ENCODE assay signal across 8 mouse cellular contexts in genomic region chr13:14040186-14040585, GRCm38 (mm10). TPM values are rescaled to one million over a fixed set of nuclear protein-coding genes. Genes with fewer than 3 reads are reported as not detected.
DNase-seq lines count a peak whose midpoint lies in the region; ATAC-seq and TF ChIP-seq lines count a peak whose summit lies in the region.

No protein-coding gene starts in this region.

- TF ChIP-seq POLR2A in kidney, adult 2 months (IDR thresholded peaks at IDR 0.05; ENCODE audit: low read depth, low read length): no peak
- no peak for TF ChIP-seq POLR2A in limb, embryonic 14.5 days (IDR thresholded peaks at IDR 0.05; ENCODE audit: borderline replicate concordance, extremely low read depth, insufficient read depth, insufficient read length)

- H3K27me3 ChIP-seq in kidney, adult 2 months (replicated peaks; ENCODE audit: control insufficient read depth, insufficient read depth, low read length): no peaks in the 10 kb centered on the region
- H3K27me3 ChIP-seq in forebrain, embryonic 16.5 days (replicated peaks; ENCODE audit: control insufficient read depth, insufficient read depth, low read length): no peaks in the 10 kb centered on the region
- H3K27me3 ChIP-seq in limb, embryonic 14.5 days (ENCODE audit: control insufficient read depth, insufficient read depth, low read length): no peaks in the 10 kb centered on the region
- no peaks in the 10 kb centered on the region for H3K27me3 ChIP-seq in stomach, embryonic 16.5 days (ENCODE audit: control insufficient read depth, insufficient read depth, low read length)

- no peak for TF ChIP-seq CTCF in kidney, adult 2 months (conservative IDR thresholded peaks at IDR 0.05; ENCODE audit: insufficient read depth, insufficient read length, low read depth, low read length)

- 0 out of 2 replicates have a peak overlapping the region, but pooled peaks have one; percentile 2 for H3K27ac ChIP-seq in kidney, adult 2 months (ENCODE audit: insufficient read depth, low read depth, low read length)
- H3K27ac ChIP-seq in forebrain, embryonic 16.5 days (ENCODE audit: low read length): no peak overlapping the region
- peak overlapping the region; percentile 97 for H3K27ac ChIP-seq in limb, embryonic 14.5 days (replicated peaks; ENCODE audit: low read depth, low read length)
- peak overlapping the region; percentile 97 for H3K27ac ChIP-seq in stomach, embryonic 16.5 days (ENCODE audit: low read length)

- no peak overlapping the region for H3K4me3 ChIP-seq in kidney, adult 2 months (ENCODE audit: insufficient read depth, low read depth, low read length)
- peak overlapping the region; percentile 77 for H3K4me3 ChIP-seq in forebrain, embryonic 16.5 days (replicated peaks; ENCODE audit: low read length)
- H3K4me3 ChIP-seq in limb, embryonic 14.5 days (replicated peaks; ENCODE audit: low read length): peak overlapping the region; percentile 65
- peak overlapping the region; percentile 83 for H3K4me3 ChIP-seq in stomach, embryonic 16.5 days (replicated peaks; ENCODE audit: low read length)

- no peak for ATAC-seq in forebrain, embryonic 16.5 days
- ATAC-seq in limb, embryonic 14.5 days (ENCODE audit: low FRiP score, low read depth): no peak
- ATAC-seq in stomach, embryonic 16.5 days (ENCODE audit: insufficient read depth, low FRiP score): peak; percentile 6; the same call in 1 of the 2 replicates
- ATAC-seq in inflammation-experienced regulatory T-cells, adult 6 months: no peak

- no peaks in the 10 kb centered on the region for H3K36me3 ChIP-seq in kidney, adult 2 months (ENCODE audit: control insufficient read depth, insufficient read depth, low read length)
- H3K36me3 ChIP-seq in forebrain, embryonic 16.5 days (ENCODE audit: control insufficient read depth, insufficient read depth): no peaks in the 10 kb centered on the region
- no peaks in the 10 kb centered on the region; the same call in 1 of the 2 replicates for H3K36me3 ChIP-seq in limb, embryonic 14.5 days (ENCODE audit: control insufficient read depth, insufficient read depth, low read length)
- H3K36me3 ChIP-seq in stomach, embryonic 16.5 days (ENCODE audit: control insufficient read depth, insufficient read depth, low read length): no peaks in the 10 kb centered on the region

- WGBS in kidney, adult 2 months: 3% methylated on average over 5 of the region's 5 CpGs
- 46% methylated on average over 5 of the region's 5 CpGs for WGBS in forebrain, embryonic 16.5 days
- 26% methylated on average over 5 of the region's 5 CpGs for WGBS in limb, embryonic 14.5 days
- WGBS in stomach, embryonic 16.5 days: 21% methylated on average over 5 of the region's 5 CpGs

- H3K9ac ChIP-seq in forebrain, embryonic 16.5 days (replicated peaks; ENCODE audit: low read depth, low read length): no peak overlapping the region
- peak overlapping the region; percentile 81 for H3K9ac ChIP-seq in limb, embryonic 14.5 days (ENCODE audit: low read depth, low read length, severe bottlenecking)
- peak overlapping the region; percentile 60 for H3K9ac ChIP-seq in stomach, embryonic 16.5 days (ENCODE audit: low read length)

- peaks cover 4% of the 10 kb centered on the region; the same call in 1 of the 2 replicates for H3K4me1 ChIP-seq in kidney, adult 2 months (ENCODE audit: control insufficient read depth, insufficient read depth, low read length)
- peaks cover 10% of the 10 kb centered on the region for H3K4me1 ChIP-seq in forebrain, embryonic 16.5 days (replicated peaks; ENCODE audit: control insufficient read depth, insufficient read depth, low read length)
- H3K4me1 ChIP-seq in limb, embryonic 14.5 days (ENCODE audit: control insufficient read depth, insufficient read depth, low read length): peaks cover 11% of the 10 kb centered on the region
- peaks cover 12% of the 10 kb centered on the region for H3K4me1 ChIP-seq in stomach, embryonic 16.5 days (ENCODE audit: control insufficient read depth, insufficient read depth, low read length)

- DNase-seq in kidney, adult 2 months: peak; percentile 56
- DNase-seq in kidney, adult 11 months: no peak
- peak; percentile 87 for DNase-seq in Muller cell, postnatal 12 days (ENCODE audit: inconsistent ontology term)
- DNase-seq in limb, embryonic 14.5 days (ENCODE audit: low spot score): peak; percentile 52
- DNase-seq in thymus, postnatal 10 days (ENCODE audit: low spot score in 2 of 2): no peak

- no peaks in the 10 kb centered on the region for H3K9me3 ChIP-seq in forebrain, embryonic 16.5 days (ENCODE audit: control insufficient read depth, low read length)
- no peaks in the 10 kb centered on the region for H3K9me3 ChIP-seq in limb, embryonic 14.5 days (ENCODE audit: control insufficient read depth, low read length)
- no peaks in the 10 kb centered on the region for H3K9me3 ChIP-seq in stomach, embryonic 16.5 days (replicated peaks; ENCODE audit: control insufficient read depth, low read length)

- peak overlapping the region; percentile 73 for H3K4me2 ChIP-seq in forebrain, embryonic 16.5 days (ENCODE audit: low read length)
- peak overlapping the region; percentile 92 for H3K4me2 ChIP-seq in limb, embryonic 14.5 days (replicated peaks; ENCODE audit: low read depth, low read length, severe bottlenecking)
- H3K4me2 ChIP-seq in stomach, embryonic 16.5 days (ENCODE audit: low read depth, low read length): peak overlapping the region; percentile 90

RNA-seq across cellular contexts. Expression of gene Tbce, which starts 0.7 kb away (rescaled TPM):
- polyA plus RNA-seq in kidney, adult 2 months (2012; rRNA removed): 15.1 and 15.3 TPM in 2 replicates
- 105 and 113 TPM in 2 replicates for polyA plus RNA-seq in forebrain, embryonic 16.5 days (2015; fragmentation: Nextera tagmentation; extraction: Ambion mirVana)
- 111 and 116 TPM in 2 replicates for polyA plus RNA-seq in limb, embryonic 14.5 days (2012; rRNA removed)
- polyA plus RNA-seq in limb, embryonic 14.5 days (2014; fragmentation: Nextera tagmentation; extraction: Ambion mirVana): 48.4 and 54.7 TPM in 2 replicates
- polyA plus RNA-seq in stomach, embryonic 16.5 days (2015; fragmentation: Nextera tagmentation; extraction: Ambion mirVana): 52.6 and 58.9 TPM in 2 replicates
- polyA plus RNA-seq in inflammation-experienced regulatory T-cells, adult 6 months (2017; shearing (Covaris generic)): 100 to 1,000 TPM in 1 of 3 experiments, 10 to 100 TPM in 2; 72.6 to 120 (median 76.2) TPM

RNA-seq across cellular contexts. Expression of gene Arid4b, which starts 22.8 kb away (rescaled TPM):
- polyA plus RNA-seq in kidney, adult 2 months (2012; rRNA removed): 3.9 and 4.0 TPM in 2 replicates
- polyA plus RNA-seq in forebrain, embryonic 16.5 days (2015; fragmentation: Nextera tagmentation; extraction: Ambion mirVana): 97.6 and 100 TPM in 2 replicates
- polyA plus RNA-seq in limb, embryonic 14.5 days (2012; rRNA removed): 23.3 and 25.9 TPM in 2 replicates
- polyA plus RNA-seq in limb, embryonic 14.5 days (2014; fragmentation: Nextera tagmentation; extraction: Ambion mirVana): 68.8 and 81.1 TPM in 2 replicates
- 53.2 and 54.8 TPM in 2 replicates for polyA plus RNA-seq in stomach, embryonic 16.5 days (2015; fragmentation: Nextera tagmentation; extraction: Ambion mirVana)
- 10 to 100 TPM; 49.5 to 68.7 (median 53.9) TPM for polyA plus RNA-seq in inflammation-experienced regulatory T-cells, adult 6 months (2017; shearing (Covaris generic))

RNA-seq across cellular contexts. Expression of gene Ggps1, which starts 23.1 kb away (rescaled TPM):
- 9.9 and 13.8 TPM in 2 replicates for polyA plus RNA-seq in kidney, adult 2 months (2012; rRNA removed)
- polyA plus RNA-seq in forebrain, embryonic 16.5 days (2015; fragmentation: Nextera tagmentation; extraction: Ambion mirVana): 79.6 and 87.4 TPM in 2 replicates
- polyA plus RNA-seq in limb, embryonic 14.5 days (2012; rRNA removed): 31.7 and 35.9 TPM in 2 replicates
- 48.2 and 55.9 TPM in 2 replicates for polyA plus RNA-seq in limb, embryonic 14.5 days (2014; fragmentation: Nextera tagmentation; extraction: Ambion mirVana)
- 45.0 and 45.6 TPM in 2 replicates for polyA plus RNA-seq in stomach, embryonic 16.5 days (2015; fragmentation: Nextera tagmentation; extraction: Ambion mirVana)
- polyA plus RNA-seq in inflammation-experienced regulatory T-cells, adult 6 months (2017; shearing (Covaris generic)): 100 to 1,000 TPM in 1 of 3 experiments, 10 to 100 TPM in 2; 88.4 to 108 (median 91.0) TPM

Comparison
In these comparisons a context has a peak if more than half of its experiments do, and no peak if none do; other contexts are left out.
1. DNase-seq: peak in kidney, adult 2 months (single experiment), Muller cell, postnatal 12 days (single experiment) and limb, embryonic 14.5 days (single experiment); none in kidney, adult 11 months (single experiment) and thymus, postnatal 10 days (0 of 2).
2. Peak in every context shown above with its lines, with median percentiles within 50 percentile points of each other: H3K4me2 ChIP-seq.